Mouse (Mus musculus): ENCODE measurements around the gene Gm4214. TPM values are rescaled to one million over a fixed set of nuclear protein-coding genes. Genes with fewer than 3 reads are reported as not detected.
"Not testable (repeated sequence)": the region's sequence is repeated elsewhere in the genome, so short reads cannot be mapped to it uniquely, and the experiment has no call there.

Gene Gm4214
- polyA plus RNA-seq (2012; ENCODE audit: insufficient read depth, insufficient read length, low replicate concordance, missing spikeins), result not detected in 2 replicates

- no CpG with 5 or more reads among the region's 5 CpGs for WGBS
Measured at GRCm38 (mm10) chr7:22984573-22984972, at the start of gene Gm4214. Gene Gm4214, minus strand, starts transcription at chr7:22984673.

DNA sequence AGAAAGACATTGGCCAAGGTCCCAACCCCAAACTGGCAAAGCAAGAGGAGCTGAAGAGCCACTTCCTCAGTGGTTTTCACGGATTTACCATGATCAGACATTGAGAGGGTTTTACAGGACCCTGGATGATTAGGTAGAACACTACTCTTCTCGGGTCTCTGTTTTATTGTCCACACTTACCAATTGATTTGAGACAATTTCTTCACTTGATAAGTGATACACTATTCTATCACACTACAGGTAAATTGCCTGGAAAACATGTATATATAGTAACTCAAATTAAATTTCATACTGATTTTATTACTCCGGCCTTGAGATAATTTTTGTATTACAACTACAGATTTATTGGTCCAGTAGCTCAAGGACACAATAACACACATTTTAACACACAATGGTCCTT, 35.4 kb upstream of the Gm4214 start, which contains the start of gene Gm4216:
Gm4216 (minus strand) TSS at position 101 of the 400 bp plus-strand sequence.
- not testable (repeated sequence) for H3K4me3 ChIP-seq (ENCODE audit: insufficient read depth, low read depth, low read length); H3K4me1 ChIP-seq (ENCODE audit: control insufficient read depth, insufficient read depth, low read length); H3K27ac ChIP-seq (ENCODE audit: insufficient read depth, low read depth, low read length)
- no CpG with 5 or more reads among the region's 3 CpGs for WGBS

More at GRCm38 (mm10) chr7:22984573-22984972, at the start of gene Gm4214:
- H3K4me3 ChIP-seq (ENCODE audit: insufficient read depth, low read depth, low read length); H3K4me1 ChIP-seq (ENCODE audit: control insufficient read depth, insufficient read depth, low read length); H3K27ac ChIP-seq (ENCODE audit: insufficient read depth, low read depth, low read length): not testable (repeated sequence)

Other genes starting within 250 kb of the Gm4214 start
- not detected in 2 replicates for gene Vmn1r157, start 223.0 kb downstream of the Gm4214 start, polyA plus RNA-seq (2012; ENCODE audit: insufficient read depth, insufficient read length, low replicate concordance, missing spikeins)
- not detected in 2 replicates for gene Vmn1r158, start 193.9 kb downstream of the Gm4214 start, polyA plus RNA-seq (2012; ENCODE audit: insufficient read depth, insufficient read length, low replicate concordance, missing spikeins)
- gene Vmn1r159, start 141.1 kb downstream of the Gm4214 start, polyA plus RNA-seq (2012; ENCODE audit: insufficient read depth, insufficient read length, low replicate concordance, missing spikeins), result not detected in 2 replicates
- not detected in 2 replicates for gene Vmn1r160, start 113.4 kb downstream of the Gm4214 start, polyA plus RNA-seq (2012; ENCODE audit: insufficient read depth, insufficient read length, low replicate concordance, missing spikeins)
- not detected in 2 replicates for gene Gm4216, start 35.2 kb upstream of the Gm4214 start, polyA plus RNA-seq (2012; ENCODE audit: insufficient read depth, insufficient read length, low replicate concordance, missing spikeins)
- not detected in 2 replicates for gene Vmn1r163, start 70.9 kb upstream of the Gm4214 start, polyA plus RNA-seq (2012; ENCODE audit: insufficient read depth, insufficient read length, low replicate concordance, missing spikeins)
- not detected in 2 replicates for gene Gm8720, start 82.8 kb upstream of the Gm4214 start, polyA plus RNA-seq (2012; ENCODE audit: insufficient read depth, insufficient read length, low replicate concordance, missing spikeins)
- gene Gm10662, start 159.8 kb upstream of the Gm4214 start, polyA plus RNA-seq (2012; ENCODE audit: insufficient read depth, insufficient read length, low replicate concordance, missing spikeins), result not detected in 2 replicates
- not detected in 2 replicates for gene Vmn1r165, start 232.7 kb upstream of the Gm4214 start, polyA plus RNA-seq (2012; ENCODE audit: insufficient read depth, insufficient read length, low replicate concordance, missing spikeins)

Data from olfactory bulb, adult 2 months (tissue).